Mouse (Mus musculus): ENCODE results near the gene Kiz.
A peak's percentile ranks its signal among the peaks of the same experiment; 100 is the strongest.

Gene Kiz

GRCm38 (mm10) chr2:146855599-146856039 lies at the start of gene Kiz:
TSS of gene Kiz (plus strand) at chr2:146855864.
- DNase-seq: peak; percentile 99

DNA sequence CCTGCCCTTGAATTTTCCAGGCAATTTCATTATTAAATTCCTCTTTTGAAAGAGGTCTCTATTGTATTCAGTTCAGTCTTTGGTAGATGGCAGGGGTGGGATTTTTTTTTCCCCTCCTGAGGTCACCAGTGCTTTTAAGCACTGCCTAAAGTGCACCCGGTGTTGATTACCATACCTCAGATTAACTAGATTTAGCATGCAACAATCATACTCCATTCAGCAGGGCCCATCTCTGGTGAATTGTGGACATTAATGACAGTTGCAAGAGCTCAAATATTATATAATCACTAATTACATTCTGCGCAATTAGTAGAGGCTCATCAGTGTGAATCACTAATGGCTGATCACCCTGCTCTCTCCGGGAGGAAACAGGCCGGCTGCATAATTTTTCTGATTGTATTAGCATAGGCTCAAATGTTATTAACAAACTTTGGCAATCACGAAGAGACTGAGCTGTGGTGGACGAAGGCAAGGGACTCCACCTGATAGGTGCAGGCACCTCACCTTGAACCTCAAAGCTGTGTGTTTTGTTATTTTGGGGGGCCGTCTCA lies 45.9 kb upstream of the Kiz start:
- DNase-seq: no peak

DNA sequence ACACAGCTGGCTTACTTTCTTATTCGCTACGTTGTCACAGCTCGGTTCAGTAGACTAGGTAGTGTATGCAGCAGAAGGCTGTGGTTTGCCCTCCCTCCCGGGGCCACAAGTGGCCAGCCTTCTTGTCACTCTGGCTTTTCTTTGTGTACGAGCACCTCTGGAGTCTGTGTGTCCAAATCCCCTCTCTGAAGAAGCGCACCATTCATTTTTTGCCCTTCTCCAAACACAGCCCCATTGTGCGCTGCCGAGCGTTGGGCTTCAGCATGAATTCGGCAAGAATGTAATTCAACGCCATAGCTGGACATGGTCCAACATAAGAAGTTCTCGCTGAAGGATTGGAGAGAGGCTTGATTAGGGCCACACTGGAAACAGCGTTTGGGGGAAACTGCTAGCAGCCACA lies 45.0 kb upstream of the Kiz start:
- DNase-seq: no peak

GRCm38 (mm10) chr2:146814978-146815377 lies 40.7 kb upstream of the Kiz start:
- no peak for DNase-seq

- DNase-seq: no peak
Observed at GRCm38 (mm10) chr2:146819065-146819464, 36.6 kb upstream of the Kiz start.

DNA sequence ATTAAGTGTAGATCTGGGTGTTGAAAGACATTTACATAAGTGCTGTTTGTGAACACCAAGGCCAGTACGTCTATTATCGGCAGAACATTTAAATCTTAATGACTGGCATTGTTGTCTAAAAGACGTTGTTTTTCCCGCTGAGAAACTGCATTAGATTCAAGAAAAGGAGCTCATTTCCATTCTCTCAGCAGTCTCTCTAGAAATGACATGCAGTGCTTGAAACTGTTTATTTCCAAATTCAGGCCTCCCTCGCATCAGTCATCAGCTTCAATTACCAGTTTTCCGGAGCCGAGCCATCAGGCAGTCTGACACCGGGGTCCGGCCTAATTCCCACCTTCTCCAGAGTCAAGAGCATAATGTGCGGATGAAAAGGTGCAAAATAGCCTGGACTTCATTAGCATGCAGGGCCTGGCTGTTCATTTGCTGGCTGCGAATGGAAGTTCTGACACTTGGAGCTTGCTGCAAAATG lies 32.1 kb upstream of the Kiz start:
- peak; percentile 77 for DNase-seq

DNA sequence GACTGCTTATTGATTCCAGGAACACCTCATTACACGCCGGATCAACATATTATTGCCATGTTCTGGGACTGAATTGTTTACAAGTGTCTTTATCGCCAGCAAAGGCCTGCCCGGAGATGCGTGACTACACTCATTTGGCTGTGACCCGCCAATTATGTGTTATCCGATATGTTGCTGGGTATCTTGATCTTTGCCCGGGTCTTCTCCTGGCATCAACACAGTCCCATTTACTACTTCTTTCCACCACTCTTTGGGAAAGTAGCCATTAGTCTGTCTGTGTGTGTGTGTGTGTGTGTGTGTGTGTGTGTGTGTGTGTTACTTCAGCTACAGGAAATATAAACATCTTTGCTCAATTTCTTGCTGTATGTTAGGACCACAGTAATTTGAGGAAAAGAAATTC lies 31.6 kb upstream of the Kiz start:
- no peak for DNase-seq

GRCm38 (mm10) chr2:146828006-146828405 lies 27.7 kb upstream of the Kiz start:
- peak; percentile 68 for DNase-seq

DNA sequence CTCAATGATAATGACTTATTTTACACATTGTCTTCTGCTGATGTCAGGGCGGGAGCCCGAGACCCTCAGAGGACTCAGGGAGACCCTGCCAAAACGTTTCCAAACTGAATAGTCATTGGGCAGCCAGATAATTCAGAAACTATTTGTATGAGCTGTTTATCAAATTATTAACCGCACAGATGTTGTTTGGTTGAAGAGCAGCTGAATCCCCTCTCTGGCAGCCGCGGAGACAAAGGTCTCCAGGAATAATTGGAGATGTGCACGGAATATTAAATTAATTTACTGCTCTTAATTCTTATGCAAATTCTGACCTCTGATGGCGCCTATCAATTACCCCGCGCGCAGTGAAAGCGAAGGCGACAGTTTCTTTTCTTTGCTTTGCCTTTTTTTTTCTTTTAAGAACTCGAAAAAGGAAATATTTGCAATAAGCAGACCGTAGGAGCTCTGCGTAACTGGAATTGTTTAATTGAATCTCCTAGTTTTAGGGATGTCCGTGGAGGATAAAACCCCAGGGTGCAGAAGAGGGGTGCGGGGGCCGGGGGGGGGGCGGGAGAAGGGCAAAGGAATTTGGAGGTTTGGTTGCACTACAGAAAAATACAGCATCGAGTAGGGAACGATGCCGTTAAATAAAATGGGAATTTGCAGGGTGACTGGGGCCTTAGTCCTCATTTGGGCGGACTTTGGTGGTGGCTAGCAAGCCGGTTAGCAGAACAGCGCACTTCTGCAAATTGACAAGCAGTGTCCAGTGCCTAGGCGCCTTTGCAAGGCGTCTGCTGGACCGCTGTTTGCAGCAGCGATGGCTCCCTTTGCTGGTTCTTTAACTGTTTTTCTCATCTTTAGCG lies 22.2 kb upstream of the Kiz start:
- peak; percentile 65 for DNase-seq

- no peak for DNase-seq
Observed at GRCm38 (mm10) chr2:146834064-146834313, 21.7 kb upstream of the Kiz start.

DNA sequence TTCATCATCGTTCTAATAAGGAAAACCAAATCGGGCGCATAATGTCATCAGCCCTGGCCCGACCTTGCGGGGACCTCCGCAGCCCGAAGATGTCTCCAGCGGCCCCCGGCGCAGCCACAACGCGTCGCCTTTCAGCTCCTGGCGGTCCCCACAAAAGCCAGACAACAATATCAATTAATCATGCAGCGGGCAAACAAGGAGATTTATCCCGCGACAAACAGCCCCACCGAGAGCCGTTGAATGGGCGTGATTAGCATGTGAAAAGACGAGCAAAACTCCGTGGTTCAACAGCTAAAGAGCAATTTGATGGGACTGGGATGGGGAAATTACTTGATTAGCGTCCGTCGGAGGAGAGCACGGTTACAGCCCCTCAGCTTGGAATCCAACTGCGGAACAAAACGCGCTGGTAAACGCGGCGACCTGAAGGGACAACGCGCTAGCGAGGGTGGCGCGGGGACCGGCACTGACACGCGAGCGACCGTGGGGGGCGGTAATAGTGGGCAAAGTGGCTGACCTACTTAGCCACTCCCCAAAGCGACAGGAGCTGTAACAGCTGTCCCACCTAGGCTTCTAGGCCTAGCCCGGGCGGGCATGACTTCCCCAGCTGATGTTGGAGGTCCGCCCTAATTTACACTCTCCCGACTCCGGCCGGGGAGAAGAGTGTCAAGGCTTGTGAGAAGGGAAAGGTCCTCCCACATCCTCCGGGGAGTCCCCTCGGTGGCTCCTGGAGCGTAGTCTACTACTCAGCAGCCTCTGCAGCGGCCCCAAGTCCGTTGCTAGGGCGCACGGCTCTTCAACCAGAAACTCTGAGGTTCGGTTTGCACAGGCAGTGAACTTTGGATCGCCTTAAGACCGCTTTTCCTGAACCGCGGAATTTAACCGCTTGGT lies 21.1 kb upstream of the Kiz start:
- DNase-seq: peak; percentile 85

- peak; percentile 80 for DNase-seq
Observed at GRCm38 (mm10) chr2:146835241-146835990, 20.2 kb upstream of the Kiz start.

GRCm38 (mm10) chr2:146836246-146836645 lies 19.4 kb upstream of the Kiz start:
- DNase-seq: peak; percentile 77

DNA sequence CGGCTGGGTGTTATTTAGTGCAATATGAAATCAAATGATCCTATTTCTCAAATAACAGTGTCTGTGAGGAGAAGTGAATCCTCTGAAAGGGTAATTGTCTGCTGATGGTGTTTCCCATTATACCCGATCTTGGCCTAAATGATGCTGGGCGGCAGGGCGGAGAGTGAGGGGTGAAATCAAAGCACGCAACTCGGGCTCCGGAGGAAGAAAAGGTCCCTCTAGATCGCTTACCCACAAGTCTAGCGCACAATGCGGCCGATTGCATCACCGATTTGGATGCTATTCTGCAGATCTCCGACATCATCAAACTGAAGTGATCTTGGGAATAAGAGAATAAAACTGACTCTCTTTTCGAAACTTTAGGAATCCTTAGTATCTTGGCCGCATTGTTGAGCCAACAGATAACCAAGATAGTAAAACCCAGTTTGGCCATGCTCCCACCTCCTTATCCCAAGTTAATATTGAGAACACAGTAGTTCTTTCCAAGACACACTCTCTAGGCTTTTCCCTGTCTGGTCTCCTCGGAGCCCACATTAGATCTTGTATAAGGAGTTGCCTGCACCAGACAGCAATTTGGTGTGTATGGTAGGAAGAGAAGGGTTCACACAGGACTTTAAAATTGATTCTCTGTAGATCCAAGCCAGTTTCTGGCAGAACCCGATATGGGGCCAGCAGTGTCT lies 18.7 kb upstream of the Kiz start:
- peak; percentile 57 for DNase-seq

DNA sequence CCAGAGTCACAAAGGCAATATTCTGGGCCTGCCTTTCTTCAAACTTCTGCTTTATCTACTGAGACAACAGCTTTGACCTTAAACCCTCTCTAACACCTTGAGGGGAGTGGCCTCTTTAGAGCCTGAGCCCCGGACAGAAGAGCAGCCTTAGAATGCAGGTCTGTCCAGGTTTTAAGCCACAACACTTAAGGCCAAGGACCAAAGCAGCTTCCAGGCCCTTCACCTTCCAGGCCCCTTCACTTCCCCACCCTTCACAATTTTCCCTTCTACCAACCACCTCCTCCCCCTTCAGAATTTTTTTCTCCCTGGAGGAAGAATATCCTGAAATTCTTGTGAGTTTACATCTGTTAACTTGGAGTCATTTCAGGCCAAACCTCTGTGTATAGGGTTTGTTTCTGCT lies 18.0 kb upstream of the Kiz start:
- peak; percentile 69 for DNase-seq

DNA sequence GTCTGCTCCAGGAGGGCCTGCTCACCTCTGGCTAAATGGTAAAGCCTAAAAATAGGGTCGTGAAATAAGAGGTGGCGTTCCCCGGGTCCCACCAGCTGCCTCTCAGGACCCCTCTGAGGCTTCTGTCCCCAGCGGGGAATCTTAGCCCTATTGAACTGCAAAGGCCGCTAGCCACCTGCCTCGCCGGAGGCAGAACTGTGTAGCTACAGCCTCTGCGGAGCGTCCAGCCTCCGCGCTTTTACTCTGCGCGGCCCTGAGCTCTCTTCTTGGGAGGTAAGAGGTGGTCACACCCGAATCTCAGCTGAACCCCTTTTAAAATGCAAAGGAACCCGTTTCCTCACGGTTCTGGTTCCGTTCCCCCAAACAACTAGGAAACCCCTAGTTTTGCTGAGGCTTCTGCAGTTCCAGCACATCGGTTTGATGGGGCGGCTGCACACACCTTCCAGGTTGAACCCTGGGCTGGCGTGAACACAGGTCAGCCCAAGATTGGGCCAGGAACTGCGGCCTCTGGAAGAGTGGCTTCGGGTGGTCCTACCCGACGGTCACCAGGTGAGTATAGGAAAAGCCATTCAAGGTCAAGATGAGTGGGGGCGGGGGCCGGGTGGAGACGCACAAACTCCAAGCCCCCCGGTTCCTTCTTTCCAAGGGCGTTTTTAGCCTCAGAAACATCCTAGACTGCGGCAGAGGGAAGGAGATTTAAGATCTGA lies 16.9 kb upstream of the Kiz start:
- DNase-seq: peak; percentile 79

- peak; percentile 85 for DNase-seq
Observed at GRCm38 (mm10) chr2:146839303-146840030, 16.2 kb upstream of the Kiz start.

DNA sequence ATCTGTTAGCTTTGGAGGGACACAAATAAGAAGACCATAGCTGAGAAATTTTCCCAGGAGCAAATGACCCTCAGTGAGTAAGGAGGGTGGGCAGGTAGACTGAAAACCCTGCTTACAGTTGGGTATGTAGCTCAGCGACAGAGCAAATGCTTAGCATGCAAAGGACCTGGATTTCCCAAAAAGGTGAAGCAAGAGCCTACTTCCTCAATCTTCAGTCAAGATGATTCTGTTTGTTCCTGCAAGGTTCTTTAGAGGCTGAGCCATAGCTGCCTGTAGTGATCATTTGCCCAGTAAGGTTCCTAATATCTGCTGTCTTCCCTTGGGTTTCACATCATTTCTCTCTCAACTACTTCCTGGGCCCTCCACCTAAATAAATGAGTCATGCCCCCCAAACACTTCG lies 7.8 kb upstream of the Kiz start:
- peak; percentile 65 for DNase-seq

GRCm38 (mm10) chr2:146856120-146856519 lies 456 bp downstream of the Kiz start:
- DNase-seq: no peak

DNA sequence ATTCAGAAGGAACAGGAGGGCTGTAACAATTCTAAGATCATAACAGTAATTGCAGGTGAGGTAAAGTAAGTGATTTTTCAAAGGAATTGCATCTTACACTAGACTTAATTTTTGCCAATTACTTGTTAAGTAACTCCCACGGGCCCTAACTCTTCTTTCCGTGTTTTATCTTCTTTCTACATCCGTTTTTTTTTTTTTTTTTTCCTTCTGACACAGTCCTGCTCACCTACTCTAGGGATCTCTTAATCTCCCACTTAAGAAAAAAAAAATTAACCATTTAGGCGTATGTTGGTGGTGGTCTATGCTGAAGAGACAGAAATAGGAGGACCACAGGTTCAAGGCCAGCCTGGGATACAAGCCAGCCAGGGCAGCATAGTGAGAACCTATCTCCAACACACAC lies 1.2 kb downstream of the Kiz start:
- peak; percentile 31 for DNase-seq

- peak; percentile 66 for DNase-seq
Observed at GRCm38 (mm10) chr2:146865781-146866180, 10.1 kb downstream of the Kiz start.
